Mouse (Mus musculus) embryo, embryonic 9.5 days (tissue): Measurements from ENCODE around the gene Fam168a.
A peak's percentile ranks its signal among the peaks of the same experiment; 100 is the strongest.
"Not testable (repeated sequence)": the region's sequence is repeated elsewhere in the genome, so short reads cannot be mapped to it uniquely, and the experiment has no call there.

ENCODE experiments used
- DNase-seq: peaks from one replicate; pipeline ENCODE4 v3.0.0-alpha.2; 2017; ENCODE audit errors: extremely low spot score

Gene Fam168a

GRCm38 (mm10) chr7:100841608-100842007 lies 135.2 kb downstream of the Fam168a start:
- no peak for DNase-seq

GRCm38 (mm10) chr7:100842175-100842574 lies 135.7 kb downstream of the Fam168a start:
- DNase-seq: no peak

GRCm38 (mm10) chr7:100843866-100844265 lies 137.4 kb downstream of the Fam168a start:
- no peak for DNase-seq

GRCm38 (mm10) chr7:100844385-100845025 lies 138.1 kb downstream of the Fam168a start:
- DNase-seq: no peak

- DNase-seq: no peak
These were observed 138.6 kb downstream of the Fam168a start for GRCm38 (mm10) chr7:100845026-100845400.

GRCm38 (mm10) chr7:100845412-100845811 lies 139.0 kb downstream of the Fam168a start:
- DNase-seq: no peak

- DNase-seq: not testable (repeated sequence)
These were observed 139.6 kb downstream of the Fam168a start for GRCm38 (mm10) chr7:100846033-100846432.

GRCm38 (mm10) chr7:100847131-100847530 lies 140.7 kb downstream of the Fam168a start:
- no peak for DNase-seq

- peak; percentile 54 for DNase-seq
These were observed 142.3 kb downstream of the Fam168a start for GRCm38 (mm10) chr7:100848744-100849143.

GRCm38 (mm10) chr7:100849508-100849907 lies 143.1 kb downstream of the Fam168a start:
- DNase-seq: no peak

- DNase-seq: no peak
These were observed 145.3 kb downstream of the Fam168a start for GRCm38 (mm10) chr7:100851481-100852356.

GRCm38 (mm10) chr7:100853396-100853795 lies 147.0 kb downstream of the Fam168a start:
- DNase-seq: no peak

GRCm38 (mm10) chr7:100854137-100854814 lies 147.8 kb downstream of the Fam168a start:
- DNase-seq: peak; percentile 50

GRCm38 (mm10) chr7:100854861-100855260 lies 148.4 kb downstream of the Fam168a start:
- DNase-seq: no peak

- no peak for DNase-seq
These were observed 148.9 kb downstream of the Fam168a start for GRCm38 (mm10) chr7:100855300-100855699.

- DNase-seq: no peak
These were observed 149.5 kb downstream of the Fam168a start for GRCm38 (mm10) chr7:100855795-100856573.

- DNase-seq: no peak
These were observed 154.0 kb downstream of the Fam168a start for GRCm38 (mm10) chr7:100860450-100860849.

- no peak for DNase-seq
These were observed 154.8 kb downstream of the Fam168a start for GRCm38 (mm10) chr7:100861209-100861608.

GRCm38 (mm10) chr7:100862353-100862752 lies 155.9 kb downstream of the Fam168a start:
- no peak for DNase-seq

GRCm38 (mm10) chr7:100862828-100863638 lies 156.6 kb downstream of the Fam168a start, which contains the start of gene Relt:
Gene Relt (minus strand): TSS chr7:100863446.
- DNase-seq: peak; percentile 99

- peak; percentile 54 for DNase-seq
These were observed 160.2 kb downstream of the Fam168a start for GRCm38 (mm10) chr7:100866675-100867074.
